Mouse (Mus musculus) CD4-positive naive resting alpha-beta T cell, adult 57 days (primary cell): Measurements from ENCODE around the gene Tldc1. TPM values are rescaled to one million over a fixed set of nuclear protein-coding genes. Genes with fewer than 3 reads are reported as not detected.

Experiments
- total RNA-seq: library from RNA; stranded (reverse); gene quantifications from one replicate; pipeline ENCODE4 v1.2.4, GENCODE M21; 2023

Gene Tldc1
- total RNA-seq = 6.5 TPM

GRCm38 (mm10) chr8:119778263-119778662 is at the start of gene Tldc1:
Gene Tldc1 (minus strand): TSS chr8:119778416.

Other genes with a start within 250 kb of the Tldc1 start
- gene Mbtps1, start 219.7 kb downstream of the Tldc1 start, total RNA-seq = 132 TPM
- gene Hsdl1, start 203.2 kb downstream of the Tldc1 start, total RNA-seq = 64.1 TPM
- not detected for gene Dnaaf1, start 203.2 kb downstream of the Tldc1 start, total RNA-seq
- gene Taf1c, start 173.2 kb downstream of the Tldc1 start, total RNA-seq = 20.3 TPM
- not detected for gene Adad2, start 165.7 kb downstream of the Tldc1 start, total RNA-seq
- not detected for gene Kcng4, start 142.7 kb downstream of the Tldc1 start, total RNA-seq
- gene Wfdc1, start 112.1 kb downstream of the Tldc1 start, total RNA-seq = not detected
- gene Atp2c2, start 78.4 kb downstream of the Tldc1 start, total RNA-seq = not detected
- 525 TPM for gene Cotl1, start 62.1 kb upstream of the Tldc1 start, total RNA-seq
- gene Klhl36, start 83.8 kb upstream of the Tldc1 start, total RNA-seq = 10.7 TPM
- gene Usp10, start 131.9 kb upstream of the Tldc1 start, total RNA-seq = 127 TPM
- gene Gm20388, start 132.4 kb upstream of the Tldc1 start, total RNA-seq = 19.5 TPM
- not detected for gene Crispld2, start 214.0 kb upstream of the Tldc1 start, total RNA-seq